Mouse (Mus musculus): ENCODE measurements around the gene Gfm1. TPM values are rescaled to one million over a fixed set of nuclear protein-coding genes. Genes with fewer than 3 reads are reported as not detected.

Gene Gfm1
- polyA plus RNA-seq (2015; fragmentation: Nextera tagmentation; extraction: Ambion mirVana), result 30.8 and 31.0 TPM in 2 replicates

DNA sequence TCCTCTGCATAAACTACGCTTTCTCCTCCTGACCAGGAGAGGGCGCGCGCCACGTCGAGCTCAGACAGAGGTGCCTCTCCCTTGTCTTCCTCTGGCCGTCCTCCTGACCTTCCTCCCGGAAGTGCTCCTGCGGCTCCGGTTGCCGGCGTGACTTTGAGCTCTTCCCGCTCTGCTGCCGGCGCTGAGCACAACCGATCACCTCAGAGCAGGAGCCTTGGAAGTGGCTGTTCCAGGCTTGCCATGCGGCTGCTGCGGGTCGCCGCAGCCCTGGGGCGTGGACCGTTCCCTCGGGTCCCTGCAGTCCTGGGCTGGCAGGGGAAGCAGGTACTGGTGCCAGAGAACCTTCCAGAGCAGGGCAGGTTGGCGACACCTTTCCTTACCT is at the start of gene Gfm1:
Gfm1 (plus strand) TSS at position 98 of the 382 bp plus-strand sequence.
- H3K4me3 ChIP-seq, result peak within 1 kb of the TSS; percentile 77
- H3K9ac ChIP-seq, result peak within 1 kb of the TSS; percentile 74
- H3K27ac ChIP-seq, result peak within 1 kb of the TSS; percentile 43; the same call in 1 of the 2 replicates
- under 1% methylated on average over 24 of the region's 24 CpGs for WGBS
- H3K36me3 ChIP-seq (replicated peaks), result peaks cover 22% of the 10 kb centered on the region
- H3K9me3 ChIP-seq, result peaks cover 3% of the 10 kb centered on the region; the same call in 1 of the 2 replicates
- H3K4me2 ChIP-seq, result peak within 1 kb of the TSS; percentile 82
- no peaks in the 10 kb centered on the region for H3K27me3 ChIP-seq (replicated peaks)
- peak; percentile 98 for ATAC-seq (replicated peaks)
- peaks cover 8% of the 10 kb centered on the region for H3K4me1 ChIP-seq

DNA sequence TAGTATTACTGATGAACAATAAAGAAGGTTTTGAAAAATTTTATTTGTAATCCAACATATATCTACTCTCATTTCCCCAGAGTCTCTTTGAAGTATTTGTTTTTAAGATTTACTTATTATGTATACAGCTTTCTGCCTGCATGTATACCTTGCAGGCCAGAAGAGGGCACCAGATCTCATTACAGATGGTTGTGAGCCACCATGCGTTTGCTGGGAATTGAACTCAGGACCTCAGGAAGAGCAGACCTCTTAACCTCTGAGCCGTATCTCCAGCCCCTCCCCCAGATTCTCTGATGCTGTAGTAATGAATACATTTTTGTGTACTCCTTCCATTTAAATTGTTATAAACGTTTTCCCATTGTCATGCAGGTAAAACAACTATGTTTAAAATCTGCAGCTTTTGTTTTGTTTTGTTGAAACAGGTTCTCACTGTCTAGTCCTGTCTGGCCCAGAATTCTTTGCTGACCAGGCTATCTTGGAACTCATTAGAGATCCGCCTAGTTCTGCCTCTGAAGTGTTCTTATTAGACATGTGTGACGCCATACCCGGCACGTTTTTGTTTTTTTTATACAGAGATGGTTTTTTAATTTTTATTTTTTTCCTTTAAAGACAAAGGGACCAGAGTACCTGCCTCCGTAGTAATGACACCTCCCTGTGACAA is 428 bp upstream of the Gfm1 start:
- 36% methylated on average over 8 of the region's 8 CpGs for WGBS
- peak; percentile 88 for ATAC-seq (replicated peaks)
- Histone ChIP-seq H3K9ac (0 out of 2 replicates have a peak overlapping the region, but pooled peaks have one; percentile 27), H3K27me3 (replicated peaks) (no peaks in the 10 kb centered on the region), H3K4me1 (peaks cover 8% of the 10 kb centered on the region), H3K9me3 (peaks cover 3% of the 10 kb centered on the region; the same call in 1 of the 2 replicates), H3K27ac (peak overlapping the region; percentile 43; the same call in 1 of the 2 replicates), H3K36me3 (replicated peaks) (peaks cover 20% of the 10 kb centered on the region), H3K4me3 (peak overlapping the region; percentile 77), H3K4me2 (peak overlapping the region; percentile 82)

DNA sequence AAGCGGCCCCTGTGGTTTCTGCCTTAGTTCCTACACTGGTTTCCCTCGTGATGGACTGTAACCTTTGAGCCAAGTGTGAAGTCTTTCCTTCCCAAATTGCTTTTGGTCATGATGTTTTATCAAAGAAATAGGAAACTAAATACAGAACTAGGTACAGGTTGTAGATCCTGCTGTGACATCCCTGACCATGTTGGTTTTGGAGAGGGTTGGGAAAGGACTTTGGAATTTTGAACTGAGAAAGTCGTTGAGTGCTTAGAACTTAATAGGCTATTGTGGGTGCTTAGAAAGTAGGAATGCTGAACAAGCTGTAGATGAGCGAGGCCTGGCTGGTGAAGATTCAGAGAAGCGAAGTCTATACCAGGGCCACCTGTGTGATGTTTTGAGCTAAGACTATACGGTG is 4.1 kb downstream of the Gfm1 start:
- Histone ChIP-seq H3K27ac (no peak overlapping the region), H3K4me2 (no peak overlapping the region), H3K4me3 (no peak overlapping the region), H3K9me3 (no peaks in the 10 kb centered on the region), H3K27me3 (replicated peaks) (no peaks in the 10 kb centered on the region), H3K4me1 (peaks cover 8% of the 10 kb centered on the region), H3K36me3 (replicated peaks) (peaks cover 43% of the 10 kb centered on the region), H3K9ac (no peak overlapping the region)
- WGBS, result 95% methylated on average over 6 of the region's 6 CpGs
- no peak for ATAC-seq (replicated peaks)

DNA sequence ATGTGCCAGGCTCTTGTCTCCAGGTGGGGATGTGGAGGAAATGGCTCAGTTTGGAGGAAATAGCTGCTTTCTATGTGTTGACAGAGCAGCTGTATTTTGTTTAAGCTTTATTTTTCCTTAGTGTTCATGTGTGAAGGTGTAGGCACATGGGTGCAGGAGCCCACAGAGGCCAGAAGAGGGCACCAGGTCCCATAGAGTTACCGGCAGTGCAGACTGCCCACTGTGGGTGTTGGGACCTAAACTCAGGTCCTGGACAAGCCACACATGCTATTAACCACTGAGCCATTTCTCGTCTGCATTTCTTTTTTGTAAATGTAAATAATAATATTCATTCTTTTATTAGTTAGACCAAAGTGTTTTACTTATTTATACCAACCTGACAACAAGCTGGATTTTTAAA is 17.2 kb downstream of the Gfm1 start:
- Histone ChIP-seq H3K4me1 (no peaks in the 10 kb centered on the region), H3K27me3 (replicated peaks) (no peaks in the 10 kb centered on the region), H3K4me2 (no peak overlapping the region), H3K9ac (no peak overlapping the region), H3K4me3 (no peak overlapping the region), H3K27ac (no peak overlapping the region), H3K9me3 (no peaks in the 10 kb centered on the region), H3K36me3 (replicated peaks) (peaks cover 37% of the 10 kb centered on the region)
- 93% methylated on average over 2 of the region's 2 CpGs for WGBS
- ATAC-seq (replicated peaks), result no peak

DNA sequence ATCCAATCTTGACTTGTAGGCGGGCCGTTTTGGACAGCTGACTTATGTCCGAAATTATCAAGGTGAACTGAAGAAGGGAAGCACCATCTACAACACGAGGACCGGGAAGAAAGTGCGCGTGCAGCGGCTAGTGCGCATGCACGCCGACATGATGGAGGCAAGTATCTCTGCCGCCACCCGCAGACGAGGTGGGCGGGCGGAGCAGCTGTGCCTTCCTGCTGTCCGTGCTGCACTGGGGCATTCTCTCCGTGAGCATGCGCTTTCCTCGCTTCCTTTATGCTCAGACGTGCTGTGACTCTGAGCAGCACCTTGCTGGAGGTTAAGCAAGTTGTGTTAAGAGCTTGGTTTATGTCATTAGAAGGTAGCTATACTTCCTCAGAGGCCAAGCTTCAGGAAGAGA is 19.8 kb downstream of the Gfm1 start:
- Histone ChIP-seq H3K4me3 (no peak overlapping the region), H3K9me3 (no peaks in the 10 kb centered on the region), H3K4me2 (no peak overlapping the region), H3K27ac (no peak overlapping the region), H3K4me1 (no peaks in the 10 kb centered on the region), H3K36me3 (replicated peaks) (peaks cover 39% of the 10 kb centered on the region), H3K27me3 (replicated peaks) (no peaks in the 10 kb centered on the region), H3K9ac (no peak overlapping the region)
- ATAC-seq (replicated peaks), result no peak
- WGBS, result 96% methylated on average over 21 of the region's 21 CpGs

DNA sequence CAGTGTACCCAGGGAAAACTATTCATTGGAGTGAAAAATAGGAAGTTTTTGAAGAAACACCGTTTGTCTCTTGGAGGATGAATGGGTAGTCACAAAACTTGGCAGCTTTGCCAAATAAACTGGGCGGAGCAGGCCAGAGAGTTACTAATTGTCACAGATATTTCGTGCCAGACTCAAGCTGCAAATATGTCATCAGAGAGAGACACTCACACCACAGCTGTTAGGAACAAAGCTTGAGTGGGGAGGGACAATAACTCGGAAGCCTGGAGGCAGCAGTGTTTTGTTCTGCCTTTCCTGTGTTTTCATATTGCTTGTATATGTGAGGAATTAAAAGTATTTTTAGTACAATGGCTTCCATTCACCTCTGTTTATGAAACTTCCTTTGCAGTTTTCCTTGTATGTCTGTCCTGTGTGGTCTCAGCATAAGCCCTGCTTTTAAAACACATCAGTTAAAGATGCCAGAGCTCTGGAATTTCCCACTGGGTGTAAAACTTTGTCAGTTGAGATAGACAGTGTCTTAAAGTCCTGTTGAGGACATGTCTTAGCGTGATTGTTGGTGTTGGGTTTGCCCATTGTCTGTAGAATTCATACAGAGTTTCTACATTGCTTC is 20.8 kb downstream of the Gfm1 start:
- no peak for ATAC-seq (replicated peaks)
- H3K4me3 ChIP-seq, result no peak overlapping the region
- H3K4me2 ChIP-seq, result no peak overlapping the region
- H3K36me3 ChIP-seq (replicated peaks), result peaks cover 46% of the 10 kb centered on the region
- 91% methylated on average over 5 of the region's 5 CpGs for WGBS
- no peaks in the 10 kb centered on the region for H3K4me1 ChIP-seq
- H3K9me3 ChIP-seq, result no peaks in the 10 kb centered on the region
- no peak overlapping the region for H3K9ac ChIP-seq
- H3K27me3 ChIP-seq (replicated peaks), result no peaks in the 10 kb centered on the region
- H3K27ac ChIP-seq, result no peak overlapping the region

DNA sequence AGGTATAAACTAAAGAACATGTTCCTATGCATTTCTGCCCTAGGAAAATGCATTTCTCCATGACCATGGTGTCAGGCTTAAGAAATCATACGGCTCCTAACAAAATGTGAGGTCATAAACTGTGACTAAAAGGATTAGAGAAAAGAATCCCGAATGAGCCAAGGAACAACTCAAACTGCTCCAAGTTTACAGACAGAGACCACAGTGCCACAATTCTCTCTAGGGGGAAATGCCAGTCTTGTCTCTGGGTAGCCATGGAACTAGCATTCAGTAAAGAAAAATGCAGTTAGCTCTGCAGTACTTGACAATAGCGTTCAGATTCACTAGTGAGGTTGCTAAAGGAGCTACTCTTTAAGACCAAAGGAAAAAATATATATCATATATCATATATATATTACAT is 30.0 kb downstream of the Gfm1 start:
- Histone ChIP-seq H3K9me3 (no peaks in the 10 kb centered on the region), H3K36me3 (replicated peaks) (peaks cover 28% of the 10 kb centered on the region), H3K9ac (no peak overlapping the region), H3K27ac (peak overlapping the region; percentile 64), H3K4me2 (no peak overlapping the region), H3K27me3 (replicated peaks) (no peaks in the 10 kb centered on the region), H3K4me1 (peaks cover 20% of the 10 kb centered on the region), H3K4me3 (no peak overlapping the region)
- whole genome bisulfite sequencing, result 27% methylated on average over 3 of the region's 3 CpGs
- no peak for ATAC-seq (replicated peaks)

DNA sequence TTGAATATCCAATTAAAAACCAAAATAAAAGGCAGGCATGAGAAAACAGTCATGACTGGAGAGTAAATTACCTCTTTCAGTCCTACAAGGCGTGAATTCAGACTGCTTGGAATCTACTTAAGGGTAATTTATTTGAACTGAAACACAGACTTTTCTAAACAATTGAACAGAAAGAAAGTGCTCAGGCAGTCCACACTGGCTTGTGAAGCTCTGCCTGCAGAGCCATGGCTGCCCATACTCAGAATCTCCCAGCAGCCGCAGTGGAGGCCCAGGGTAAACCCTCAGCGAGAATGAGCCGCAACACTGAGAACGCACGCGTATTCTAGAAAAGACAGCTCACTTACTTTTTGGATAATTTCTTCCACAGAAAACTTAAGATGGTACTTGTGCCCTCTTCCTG is 32.1 kb downstream of the Gfm1 start:
- no peaks in the 10 kb centered on the region for H3K27me3 ChIP-seq (replicated peaks)
- ATAC-seq (replicated peaks), result no peak
- peak overlapping the region; percentile 68; the same call in 1 of the 2 replicates for H3K4me3 ChIP-seq
- peaks cover 9% of the 10 kb centered on the region; the same call in 1 of the 2 replicates for H3K36me3 ChIP-seq (replicated peaks)
- peaks cover 20% of the 10 kb centered on the region for H3K4me1 ChIP-seq
- H3K27ac ChIP-seq, result 0 out of 2 replicates have a peak overlapping the region, but pooled peaks have one; percentile 27
- no peak overlapping the region for H3K9ac ChIP-seq
- H3K9me3 ChIP-seq, result no peaks in the 10 kb centered on the region
- 66% methylated on average over 7 of the region's 7 CpGs for WGBS
- peak overlapping the region; percentile 90; the same call in 1 of the 2 replicates for H3K4me2 ChIP-seq

DNA sequence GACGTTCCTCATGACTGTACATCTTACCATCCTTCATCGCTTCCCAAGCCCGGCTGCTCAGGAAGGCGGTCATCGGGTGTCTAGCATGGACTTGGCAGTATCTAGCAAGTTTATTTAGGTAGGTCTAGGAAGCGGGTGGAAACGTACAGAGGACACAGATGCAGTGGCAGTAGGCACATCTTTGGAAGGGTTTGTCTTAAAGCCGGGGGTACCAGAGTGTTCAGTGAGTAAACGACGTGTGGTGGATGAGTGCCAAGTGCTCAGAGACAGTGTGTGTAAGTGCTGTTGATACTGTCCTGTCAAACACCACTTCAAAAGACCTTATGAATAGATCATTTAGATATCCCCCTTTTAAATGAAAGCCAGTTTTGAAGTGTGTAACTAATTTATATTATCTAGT is 32.7 kb downstream of the Gfm1 start:
- Histone ChIP-seq H3K36me3 (replicated peaks) (peaks cover 5% of the 10 kb centered on the region; the same call in 1 of the 2 replicates), H3K4me2 (peak overlapping the region; percentile 90), H3K4me1 (peaks cover 20% of the 10 kb centered on the region), H3K27me3 (replicated peaks) (no peaks in the 10 kb centered on the region), H3K9me3 (no peaks in the 10 kb centered on the region), H3K27ac (peak overlapping the region; percentile 45; the same call in 1 of the 2 replicates), H3K4me3 (peak overlapping the region; percentile 68), H3K9ac (0 out of 2 replicates have a peak overlapping the region, but pooled peaks have one; percentile 15)
- WGBS, result 54% methylated on average over 10 of the region's 10 CpGs
- ATAC-seq (replicated peaks), result no peak

DNA sequence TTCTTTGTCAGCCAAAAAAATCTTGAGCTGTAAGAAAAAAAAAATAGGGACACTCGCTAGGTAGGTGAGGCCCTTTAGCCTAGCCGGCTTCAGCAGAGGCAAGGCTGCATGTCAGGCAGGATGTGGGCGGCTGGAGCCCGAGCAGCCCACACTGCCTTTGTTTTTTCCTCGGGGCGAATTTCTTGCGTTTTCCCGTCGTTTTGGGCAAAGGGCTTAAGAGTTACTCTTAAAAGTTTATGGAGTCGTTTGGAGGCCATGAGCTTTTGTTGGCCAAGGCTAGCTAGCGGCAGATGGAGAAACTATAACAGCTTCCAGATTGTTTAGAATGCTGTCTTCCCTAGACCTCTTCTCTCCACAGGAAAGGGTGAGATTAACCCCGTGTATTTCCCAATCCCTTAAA is 33.1 kb downstream of the Gfm1 start:
- no peak for ATAC-seq (replicated peaks)
- 3% methylated on average over 12 of the region's 12 CpGs for WGBS
- H3K4me1 ChIP-seq, result peaks cover 20% of the 10 kb centered on the region
- no peaks in the 10 kb centered on the region for H3K9me3 ChIP-seq
- H3K4me3 ChIP-seq, result peak overlapping the region; percentile 68
- H3K4me2 ChIP-seq, result peak overlapping the region; percentile 90
- H3K27me3 ChIP-seq (replicated peaks), result no peaks in the 10 kb centered on the region
- H3K36me3 ChIP-seq (replicated peaks), result peaks cover 4% of the 10 kb centered on the region; the same call in 1 of the 2 replicates
- peak overlapping the region; percentile 79 for H3K9ac ChIP-seq
- H3K27ac ChIP-seq, result peak overlapping the region; percentile 79

DNA sequence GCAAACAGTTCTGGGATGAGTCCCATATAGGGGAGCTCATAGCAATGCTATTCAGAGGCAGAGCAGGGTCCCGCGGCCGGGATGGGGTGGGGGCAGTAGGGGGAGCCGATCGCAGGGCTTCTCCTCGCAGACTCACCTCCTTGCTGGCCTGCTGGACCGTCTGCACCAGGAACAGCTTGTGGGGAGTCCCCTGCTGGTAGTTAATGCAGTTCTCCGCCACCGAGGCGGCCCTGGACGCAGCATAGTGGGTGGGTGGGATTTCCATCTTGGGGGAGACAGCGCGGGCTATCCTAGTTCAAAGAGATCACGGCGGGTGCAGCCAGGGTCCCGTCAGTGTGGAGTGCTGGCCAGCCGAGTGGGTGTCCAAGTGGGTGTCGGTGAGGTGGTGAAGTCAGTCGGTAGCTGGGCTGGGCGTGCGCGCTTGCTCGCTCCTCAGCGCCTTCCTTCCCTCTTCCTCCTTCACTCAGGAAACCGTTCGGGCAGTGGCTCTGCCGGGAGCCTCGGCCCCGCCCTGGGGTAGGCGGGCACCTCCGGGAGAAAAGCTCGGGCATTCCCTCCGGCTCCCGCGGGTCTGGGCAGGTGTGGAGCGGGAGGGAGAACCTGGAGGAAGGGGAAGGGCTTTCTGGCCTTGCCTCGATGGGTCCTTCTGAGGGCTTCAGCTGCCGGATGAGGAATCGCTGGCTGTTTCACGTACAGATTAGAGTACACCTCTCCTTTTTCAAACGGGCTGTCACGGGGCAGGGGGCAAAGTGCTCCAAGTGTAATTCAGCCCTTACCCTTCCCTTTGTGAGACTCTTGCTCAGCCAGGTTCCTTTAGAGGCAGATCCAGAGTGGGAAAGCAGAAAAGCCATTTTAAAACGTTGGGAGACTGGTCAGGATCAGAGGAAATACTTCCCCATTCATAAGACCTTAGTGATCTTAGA is 33.8 kb downstream of the Gfm1 start, which contains the start of gene Lxn:
Lxn (minus strand) TSS at position 477 of the 923 bp plus-strand sequence.
- H3K36me3 ChIP-seq (replicated peaks), result 0 out of 2 replicates have a peak, but pooled peaks cover 10% of the 10 kb centered on the region
- peak within 1 kb of the TSS; percentile 79 for H3K27ac ChIP-seq
- WGBS, result under 1% methylated on average over 43 of the region's 43 CpGs
- peak within 1 kb of the TSS; percentile 90 for H3K4me2 ChIP-seq
- H3K4me1 ChIP-seq, result peaks cover 20% of the 10 kb centered on the region
- H3K9ac ChIP-seq, result peak within 1 kb of the TSS; percentile 79
- peak within 1 kb of the TSS; percentile 68 for H3K4me3 ChIP-seq
- ATAC-seq (replicated peaks), result peak; percentile 89
- no peaks in the 10 kb centered on the region for H3K27me3 ChIP-seq (replicated peaks)
- no peaks in the 10 kb centered on the region for H3K9me3 ChIP-seq

DNA sequence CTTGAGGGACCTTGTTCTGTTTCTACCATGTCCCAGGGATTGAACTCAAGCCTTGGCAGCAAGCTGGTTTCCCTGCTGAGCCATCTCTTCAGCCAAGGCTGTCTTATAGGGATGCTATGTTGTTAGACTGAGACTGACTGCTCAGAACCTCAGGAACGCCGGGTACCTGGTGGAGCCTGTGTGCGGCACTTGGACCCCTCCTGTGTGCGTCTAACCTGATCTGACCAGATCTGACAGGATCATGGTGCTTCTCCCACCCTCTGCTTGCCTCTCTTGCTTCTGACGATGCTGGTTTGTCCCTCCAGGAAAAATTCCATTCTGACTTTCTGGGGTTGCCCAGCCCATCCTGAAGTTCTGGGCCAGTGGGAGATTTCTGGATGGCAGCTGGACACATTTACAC is 36.7 kb downstream of the Gfm1 start:
- H3K27ac ChIP-seq, result no peak overlapping the region
- no peak overlapping the region for H3K4me3 ChIP-seq
- no peak overlapping the region for H3K4me2 ChIP-seq
- H3K27me3 ChIP-seq (replicated peaks), result no peaks in the 10 kb centered on the region
- H3K9ac ChIP-seq, result no peak overlapping the region
- H3K4me1 ChIP-seq, result peaks cover 20% of the 10 kb centered on the region
- 93% methylated on average over 5 of the region's 5 CpGs for WGBS
- no peak for ATAC-seq (replicated peaks)
- H3K9me3 ChIP-seq, result no peaks in the 10 kb centered on the region
- peaks cover 17% of the 10 kb centered on the region; the same call in 1 of the 2 replicates for H3K36me3 ChIP-seq (replicated peaks)

All from midbrain, embryonic 15.5 days (tissue).